Mouse (Mus musculus) CH12.LX (cell line): ENCODE measurements around the gene Tvp23a. TPM values are rescaled to one million over a fixed set of nuclear protein-coding genes. Genes with fewer than 3 reads are reported as not detected.

Source experiments
- DNase-seq: peaks from one replicate; pipeline ENCODE4 v3.0.0-alpha.2; 2013; ENCODE audit errors: extremely low read depth
- H3K27ac ChIP-seq: 2 replicates; pipeline ENCODE4 v1.5.1; 2012; ENCODE audit warnings: low read depth, mild to moderate bottlenecking, control low read depth, moderate library complexity; ENCODE audit not compliant: insufficient read depth
- H3K27me3 ChIP-seq: replicated peaks from 2 replicates; pipeline ENCODE3; 2012; ENCODE audit warnings: inconsistent platforms
- H3K36me3 ChIP-seq, 2 experiments: replicated peaks in 1 of 2; 2 replicates each; pipeline versions ENCODE3 to v1.6.1; 2012; ENCODE audit warnings: inconsistent platforms in 1 of 2, low read length in 1 of 2, mild to moderate bottlenecking in 1 of 2, mixed read lengths in 1 of 2, moderate library complexity in 1 of 2; ENCODE audit not compliant: control insufficient read depth in 1 of 2, insufficient read depth in 1 of 2
- H3K4me1 ChIP-seq, 2 experiments: 2 replicates each; pipeline ENCODE4 v1.6.1; 2012; ENCODE audit warnings: inconsistent platforms in 1 of 2, moderate library complexity in 1 of 2; ENCODE audit not compliant: insufficient read depth in 2 of 2, control insufficient read depth in 1 of 2
- H3K4me2 ChIP-seq: 2 replicates; pipeline ENCODE4 v1.6.1; 2012; ENCODE audit warnings: low read depth, mild to moderate bottlenecking, control low read depth; ENCODE audit not compliant: poor library complexity, insufficient read depth, severe bottlenecking
- H3K4me3 ChIP-seq, 3 experiments: fragments of 150-350 bp in 1 of 3; sonication (generic) in 1 of 3; replicated peaks in 1 of 3; 2 replicates each; pipeline versions ENCODE3 to v1.5.1; 2011 to 2012; ENCODE audit warnings: low read depth in 2 of 3, low read length in 2 of 3, mild to moderate bottlenecking in 2 of 3, moderate library complexity in 2 of 3, control low read depth in 1 of 3, improper control_type of control experiment in 1 of 3, inconsistent platforms in 1 of 3, mixed read lengths in 1 of 3; ENCODE audit not compliant: poor library complexity in 1 of 3
- H3K79me2 ChIP-seq: replicated peaks from 2 replicates; pipeline ENCODE4 v1.6.1; 2012; ENCODE audit warnings: mild to moderate bottlenecking, moderate library complexity; ENCODE audit not compliant: control insufficient read depth, poor library complexity, insufficient read depth, severe bottlenecking; ENCODE audit errors: extremely low read depth
- H3K9ac ChIP-seq: 2 replicates; pipeline ENCODE4 v1.6.1; 2012; ENCODE audit warnings: low read depth, mild to moderate bottlenecking, control low read depth, moderate library complexity; ENCODE audit not compliant: insufficient read depth
- H3K9me3 ChIP-seq: replicated peaks from 2 replicates; pipeline ENCODE3; 2012; ENCODE audit warnings: low read length, inconsistent platforms, mixed read lengths
- BHLHE40 ChIP-seq: IDR thresholded peaks from 2 replicates; pipeline ENCODE4 v1.6.1; 2011; ENCODE audit warnings: mild to moderate bottlenecking, low read depth, low read length, improper control_type of control experiment
- CHD1 ChIP-seq: IDR thresholded peaks from 2 replicates; pipeline ENCODE4 v1.6.1; 2012; ENCODE audit warnings: low read depth, low read length, improper control_type of control experiment, inconsistent platforms
- CHD2 ChIP-seq: IDR thresholded peaks from 2 replicates; pipeline ENCODE4 v1.6.1; 2011; ENCODE audit warnings: low read length, improper control_type of control experiment
- CTCF ChIP-seq, 2 experiments: IDR thresholded peaks in 1 of 2; conservative IDR thresholded peaks in 1 of 2; 2 replicates each; pipeline ENCODE4 v1.5.1; 2011 to 2012; ENCODE audit warnings: low read depth in 2 of 2, low read length in 2 of 2, improper control_type of control experiment in 1 of 2, inconsistent platforms in 1 of 2, mild to moderate bottlenecking in 1 of 2, moderate library complexity in 1 of 2
- E2F4 ChIP-seq: IDR thresholded peaks from 2 replicates; pipeline ENCODE4 v1.6.1; 2011; ENCODE audit warnings: low read depth, low read length, improper control_type of control experiment; ENCODE audit not compliant: insufficient replicate concordance
- ELF1 ChIP-seq: IDR thresholded peaks from 2 replicates; pipeline ENCODE4 v1.6.1; 2014; ENCODE audit warnings: low read depth, mild to moderate bottlenecking, inconsistent platforms, low read length, improper control_type of control experiment
- EP300 ChIP-seq: IDR thresholded peaks from 2 replicates; pipeline ENCODE4 v1.6.1; 2011; ENCODE audit warnings: low read length, improper control_type of control experiment
- ETS1 ChIP-seq: conservative IDR thresholded peaks from 2 replicates; pipeline ENCODE4 v1.6.1; 2012; ENCODE audit warnings: low read depth, mild to moderate bottlenecking, inconsistent platforms, low read length, improper control_type of control experiment, moderate library complexity
- GABPA ChIP-seq: IDR thresholded peaks from 2 replicates; pipeline ENCODE4 v1.6.1; 2012; ENCODE audit warnings: low read depth, low read length, improper control_type of control experiment, inconsistent platforms; ENCODE audit not compliant: insufficient replicate concordance
- HCFC1 ChIP-seq: IDR thresholded peaks from 2 replicates; pipeline ENCODE4 v1.6.1; 2012; ENCODE audit warnings: low read depth, mild to moderate bottlenecking, inconsistent platforms, low read length, improper control_type of control experiment
- IRF4 ChIP-seq: IDR thresholded peaks from 2 replicates; pipeline ENCODE4 v1.6.1; 2014; ENCODE audit warnings: low read depth, mild to moderate bottlenecking, inconsistent platforms, low read length, improper control_type of control experiment
- JUN ChIP-seq: IDR thresholded peaks from 2 replicates; pipeline ENCODE4 v1.6.1; 2011; ENCODE audit warnings: low read depth, mild to moderate bottlenecking, low read length, improper control_type of control experiment, moderate library complexity; ENCODE audit not compliant: insufficient read depth
- JUND ChIP-seq: conservative IDR thresholded peaks from 2 replicates; pipeline ENCODE4 v1.6.1; 2011; ENCODE audit warnings: low read depth, low read length, improper control_type of control experiment
- KAT2A ChIP-seq: IDR thresholded peaks from 2 replicates; pipeline ENCODE4 v1.6.1; 2012; ENCODE audit warnings: low read length, improper control_type of control experiment, inconsistent platforms; ENCODE audit not compliant: insufficient replicate concordance
- MAFK ChIP-seq: IDR thresholded peaks from 2 replicates; pipeline ENCODE4 v1.6.1; 2011; ENCODE audit warnings: low read length, improper control_type of control experiment; ENCODE audit not compliant: insufficient replicate concordance
- MAX ChIP-seq: IDR thresholded peaks from 2 replicates; pipeline ENCODE4 v1.6.1; 2011; ENCODE audit warnings: low read length, improper control_type of control experiment
- MAZ ChIP-seq: IDR thresholded peaks from 2 replicates; pipeline ENCODE4 v1.6.1; 2012; ENCODE audit warnings: low read depth, mild to moderate bottlenecking, inconsistent platforms, low read length, improper control_type of control experiment, moderate library complexity
- MEF2A ChIP-seq: IDR thresholded peaks from 2 replicates; pipeline ENCODE4 v1.6.1; 2014; ENCODE audit warnings: low read depth, mild to moderate bottlenecking, inconsistent platforms, low read length, improper control_type of control experiment, borderline replicate concordance
- MXI1 ChIP-seq: IDR thresholded peaks from 2 replicates; pipeline ENCODE4 v1.6.1; 2011; ENCODE audit warnings: mild to moderate bottlenecking, low read depth, low read length, improper control_type of control experiment
- MYC ChIP-seq: IDR thresholded peaks from 2 replicates; pipeline ENCODE4 v1.6.1; 2011; ENCODE audit warnings: low read depth, mild to moderate bottlenecking, improper control_type of control experiment, low read length
- NELFE ChIP-seq: IDR thresholded peaks from 2 replicates; pipeline ENCODE4 v1.6.1; 2011; ENCODE audit warnings: low read depth, low read length, improper control_type of control experiment
- NRF1 ChIP-seq: IDR thresholded peaks from 2 replicates; pipeline ENCODE4 v1.6.1; 2014; ENCODE audit warnings: low read depth, mild to moderate bottlenecking, inconsistent platforms, low read length, improper control_type of control experiment, moderate library complexity
- PAX5 ChIP-seq: IDR thresholded peaks from 2 replicates; pipeline ENCODE4 v1.6.1; 2012; ENCODE audit warnings: low read length, inconsistent platforms, mixed read lengths
- POLR2A ChIP-seq: IDR thresholded peaks from 2 replicates; pipeline ENCODE4 v1.6.1; 2011; ENCODE audit warnings: low read depth, mild to moderate bottlenecking, improper control_type of control experiment, low read length
- POLR2AphosphoS2 ChIP-seq: IDR thresholded peaks from 2 replicates; pipeline ENCODE4 v1.6.1; 2011; ENCODE audit warnings: low read depth, low read length, improper control_type of control experiment
- RAD21 ChIP-seq: IDR thresholded peaks from 2 replicates; pipeline ENCODE4 v1.6.1; 2011; ENCODE audit warnings: low read depth, mild to moderate bottlenecking, low read length, improper control_type of control experiment, moderate library complexity
- RCOR1 ChIP-seq: conservative IDR thresholded peaks from 2 replicates; pipeline ENCODE4 v1.6.1; 2012; ENCODE audit warnings: low read depth, mild to moderate bottlenecking, inconsistent platforms, low read length, improper control_type of control experiment
- SIN3A ChIP-seq: IDR thresholded peaks from 2 replicates; pipeline ENCODE4 v1.6.1; 2012; ENCODE audit warnings: low read length, improper control_type of control experiment, inconsistent platforms
- SMC3 ChIP-seq: IDR thresholded peaks from 2 replicates; pipeline ENCODE4 v1.6.1; 2011; ENCODE audit warnings: low read depth, low read length, improper control_type of control experiment
- TBP ChIP-seq: conservative IDR thresholded peaks from 2 replicates; pipeline ENCODE4 v1.6.1; 2011; ENCODE audit warnings: low read depth, low read length, improper control_type of control experiment
- TCF12 ChIP-seq: IDR thresholded peaks from 2 replicates; pipeline ENCODE4 v1.6.1; 2014; ENCODE audit warnings: low read depth, mild to moderate bottlenecking, inconsistent platforms, low read length, improper control_type of control experiment
- UBTF ChIP-seq: IDR thresholded peaks from 2 replicates; pipeline ENCODE4 v1.6.1; 2012; ENCODE audit warnings: low read depth, mild to moderate bottlenecking, inconsistent platforms, low read length, improper control_type of control experiment, moderate library complexity
- USF1 ChIP-seq: IDR thresholded peaks from 2 replicates; pipeline ENCODE4 v1.6.1; 2014; ENCODE audit warnings: low read depth, mild to moderate bottlenecking, inconsistent platforms, low read length, improper control_type of control experiment
- USF2 ChIP-seq: conservative IDR thresholded peaks from 2 replicates; pipeline ENCODE4 v1.6.1; 2011; ENCODE audit warnings: low read depth, low read length, improper control_type of control experiment
- ZC3H11A ChIP-seq: IDR thresholded peaks from 2 replicates; pipeline ENCODE4 v1.6.1; 2012; ENCODE audit warnings: low read depth, mild to moderate bottlenecking, inconsistent platforms, low read length, improper control_type of control experiment
- ZKSCAN1 ChIP-seq: IDR thresholded peaks from 2 replicates; pipeline ENCODE4 v1.6.1; 2012; ENCODE audit warnings: low read depth, inconsistent platforms, low read length, improper control_type of control experiment, borderline replicate concordance
- ZMIZ1 ChIP-seq: IDR thresholded peaks from 2 replicates; pipeline ENCODE4 v1.6.1; 2012; ENCODE audit warnings: low read depth, mild to moderate bottlenecking, inconsistent platforms, low read length, improper control_type of control experiment
- ZNF384 ChIP-seq: IDR thresholded peaks from 2 replicates; pipeline ENCODE4 v1.6.1; 2012; ENCODE audit warnings: low read depth, low read length, improper control_type of control experiment, inconsistent platforms
- dilution Hi-C: fragments of 300-500 bp; cut with MboI; formaldehyde crosslinking; loops from 2 replicates; pipeline ENCODE4 v1.14.3; 2020; ENCODE audit warnings: low sequenced_read_pairs; ENCODE audit not compliant: extremely low pct_unique_long_range_greater_than_20kb, extremely low pct_ligation_motif_present
- in situ Hi-C: fragments of 300-500 bp; cut with MboI; formaldehyde crosslinking; loops from 3 replicates; pipeline ENCODE4 v1.14.3; 2019; ENCODE audit warnings: low sequenced_read_pairs, low pct_ligation_motif_present, low pct_unique_long_range_greater_than_20kb, mixed read lengths
- polyA plus RNA-seq: library from polyadenylated mRNA; unstranded; fragments of >175 nt; gene quantifications from 2 replicates; pipeline ENCODE4 v1.2.1, GENCODE M21; 2012; ENCODE audit warnings: low read depth; ENCODE audit not compliant: insufficient read length
- total RNA-seq, 2 experiments: library from RNA; depleted of rRNA; stranded (reverse); fragments of 300-350 nt in 1 of 2; fragments of >200 nt in 1 of 2; gene quantifications; 2 replicates each; pipeline ENCODE4 v1.2.3; 2012 to 2014

The Tvp23a gene
- total and polyA plus RNA-seq, 3 experiments, result 0.68 to 1.8 TPM; not detected in 1

DNA sequence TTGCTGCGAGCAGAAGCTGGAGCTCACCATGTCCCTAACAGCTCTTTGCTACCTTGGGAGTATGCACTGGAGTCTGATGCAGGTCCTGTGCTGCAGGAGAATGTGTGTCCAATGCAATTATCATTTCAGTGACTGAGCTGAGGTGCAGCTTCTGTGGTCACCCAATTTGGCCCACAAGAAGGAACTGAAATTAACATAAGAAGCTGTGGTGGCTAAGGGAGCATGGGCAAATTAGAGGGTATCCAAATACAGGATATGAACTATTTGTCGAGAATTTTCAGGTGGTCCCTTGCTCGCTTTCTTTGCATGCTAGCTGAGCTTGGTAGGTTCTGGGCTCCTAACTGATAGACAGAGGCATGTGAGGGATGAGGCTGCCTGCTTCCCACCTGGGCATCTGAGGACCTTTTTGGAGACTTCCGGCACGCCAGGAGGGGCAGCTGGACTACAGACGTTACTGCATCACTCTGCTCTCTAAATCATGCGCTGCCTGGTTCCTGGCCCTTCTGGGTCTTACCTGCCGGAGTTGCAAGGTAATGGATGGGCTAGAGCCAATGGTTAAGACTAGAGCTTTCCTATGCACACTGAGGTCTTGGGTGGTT lies 40.8 kb upstream of the Tvp23a start:
- Histone ChIP-seq H3K9ac (peak overlapping the region; percentile 39), H3K4me2 (peak overlapping the region; percentile 94), H3K27ac (peak overlapping the region; percentile 78), H3K9me3 (no peaks in the 10 kb centered on the region), H3K4me3 (peak overlapping the region; percentile 59 to 81 (median 70))
- DNase-seq, result peak; percentile 96
- in situ Hi-C loops, result no loop called here
- TF ChIP-seq RAD21, result no peak; the same call in 1 of the 2 replicates
- peak; percentile 43 for TF ChIP-seq MAZ
- TF ChIP-seq RCOR1, result no peak; the same call in none of the 2 replicates
- peak; percentile 98 for TF ChIP-seq EP300
- TF ChIP-seq USF1, result no peak
- no peak for TF ChIP-seq PAX5
- TF ChIP-seq ZMIZ1, result no peak; the same call in 1 of the 2 replicates
- TF ChIP-seq ZKSCAN1, result no peak
- TF ChIP-seq SIN3A, result peak; percentile 85
- TF ChIP-seq MXI1, result peak; percentile 55; the same call in 1 of the 2 replicates
- TF ChIP-seq TCF12, result peak; percentile 89
- 0 out of 2 replicates have a peak, but pooled peaks have one; percentile 11 for TF ChIP-seq CHD1
- peak; percentile 37; the same call in 1 of the 2 replicates for TF ChIP-seq SMC3
- no peak for TF ChIP-seq CTCF (conservative IDR thresholded peaks at IDR 0.05 in 1 of 2, IDR thresholded peaks at IDR 0.05 in 1 of 2; ENCODE audit: low read depth in 2 of 2, low read length in 2 of 2)
- TF ChIP-seq MAFK, result peak; percentile 89
- no peak for TF ChIP-seq E2F4
- TF ChIP-seq ELF1, result peak; percentile 64; the same call in 1 of the 2 replicates
- TF ChIP-seq CHD2, result peak; percentile 63
- peak; percentile 97 for TF ChIP-seq IRF4
- peak; percentile 72 for TF ChIP-seq MAX
- TF ChIP-seq BHLHE40, result peak; percentile 91
- TF ChIP-seq MEF2A, result peak; percentile 82
- TF ChIP-seq NRF1, result 0 out of 2 replicates have a peak, but pooled peaks have one; percentile 20
- no peak; the same call in 1 of the 2 replicates for TF ChIP-seq ZNF384
- peak; percentile 36; the same call in 1 of the 2 replicates for TF ChIP-seq HCFC1
- TF ChIP-seq KAT2A, result no peak
- no peak; the same call in 1 of the 2 replicates for TF ChIP-seq POLR2AphosphoS2
- no peak for TF ChIP-seq GABPA
- TF ChIP-seq NELFE, result peak; percentile 55; the same call in 1 of the 2 replicates
- peak; percentile 58; the same call in 1 of the 2 replicates for TF ChIP-seq POLR2A
- peak; percentile 88 for TF ChIP-seq TBP
- peak; percentile 84; the same call in 1 of the 2 replicates for TF ChIP-seq MYC
- TF ChIP-seq ZC3H11A, result no peak
- no peak; the same call in 1 of the 2 replicates for TF ChIP-seq USF2
- TF ChIP-seq ETS1, result peak; percentile 92
- no peak for TF ChIP-seq UBTF
- peak; percentile 39; the same call in 1 of the 2 replicates for TF ChIP-seq JUND
- peak; percentile 64; the same call in 1 of the 2 replicates for TF ChIP-seq JUN
- TF ChIP-seq, all 38 proteins: peak for 23
- Histone ChIP-seq H3K4me1 (peaks cover 14 to 35% of the 10 kb centered on the region in 2 experiments), H3K79me2 (peaks cover 9% of the 10 kb centered on the region), H3K27me3 (no peaks in the 10 kb centered on the region), H3K36me3 (peaks cover 0 to 21% of the 10 kb centered on the region in 2 experiments)
- dilution Hi-C loops, result no loop called here
